Mouse (Mus musculus): ENCODE data around the gene Serp2.

- TF ChIP-seq CTCF (IDR thresholded peaks at IDR 0.05; ENCODE audit: insufficient read depth, low read depth, low read length) (no peak), POLR2A (IDR thresholded peaks at IDR 0.05; ENCODE audit: insufficient read depth, low read depth, low read length) (no peak)
Observed at GRCm38 (mm10) chr14:76577840-76578239, 21.2 kb upstream of the Serp2 start.

All from olfactory bulb, adult 2 months (tissue).